Mouse (Mus musculus): ENCODE measurements around the gene Gm10096. TPM values are rescaled to one million over a fixed set of nuclear protein-coding genes. Genes with fewer than 3 reads are reported as not detected.
"Not testable (repeated sequence)": the region's sequence is repeated elsewhere in the genome, so short reads cannot be mapped to it uniquely, and the experiment has no call there.

Gene Gm10096
- polyA plus RNA-seq (2014; fragmentation: Nextera tagmentation; extraction: Ambion mirVana), result not detected in 2 replicates

GRCm38 (mm10) chrX:28954602-28955001 is at the start of gene Gm10096:
Gene Gm10096, minus strand, starts transcription at chrX:28954702.
- not testable (repeated sequence) for H3K27me3 ChIP-seq (replicated peaks; ENCODE audit: control insufficient read depth, insufficient read depth, low read length); H3K4me3 ChIP-seq (ENCODE audit: low read depth, low read length); H3K9ac ChIP-seq (ENCODE audit: low read depth, low read length); ATAC-seq (ENCODE audit: low read depth); H3K4me2 ChIP-seq (ENCODE audit: low read depth, low read length); DNase-seq (ENCODE audit: low spot score); H3K36me3 ChIP-seq (ENCODE audit: control insufficient read depth, insufficient read depth, low read length); H3K4me1 ChIP-seq (ENCODE audit: control insufficient read depth, insufficient read depth, low read length); H3K27ac ChIP-seq (replicated peaks; ENCODE audit: low read depth, low read length); H3K9me3 ChIP-seq (ENCODE audit: control insufficient read depth, low read length)
- WGBS, result no CpG with 5 or more reads among the region's 5 CpGs

Data from embryonic facial prominence, embryonic 14.5 days (tissue).